Mouse (Mus musculus): ENCODE data around the gene Hormad1.

- no peak for TF ChIP-seq POLR2A (IDR thresholded peaks at IDR 0.05; ENCODE audit: borderline replicate concordance, control insufficient read depth, low read depth, low read length)
- no peak for TF ChIP-seq CTCF (IDR thresholded peaks at IDR 0.05; ENCODE audit: control insufficient read depth, insufficient read depth, low read length)
These were observed 68.3 kb downstream of the Hormad1 start for GRCm38 (mm10) chr3:95627763-95628162.
